Mouse (Mus musculus) cerebellum, postnatal 10 days (tissue): ENCODE data around the gene Isg20l2.

Source experiments
- DNase-seq, 2 experiments: peaks; one replicate each; pipeline ENCODE4 v3.0.0; 2021; ENCODE audit warnings: mixed read lengths in 2 of 2

Gene Isg20l2

GRCm38 (mm10) chr3:87948378-87949265 lies 18.5 kb downstream of the Isg20l2 start, which contains the start of gene Crabp2:
Gene Crabp2, plus strand, starts transcription at chr3:87948666.
- DNase-seq: peak; percentile 33 to 34

- DNase-seq: no peak
These were observed 19.3 kb downstream of the Isg20l2 start for GRCm38 (mm10) chr3:87949266-87949954.

- no peak for DNase-seq
These were observed 19.9 kb downstream of the Isg20l2 start for GRCm38 (mm10) chr3:87949955-87950515.

DNA sequence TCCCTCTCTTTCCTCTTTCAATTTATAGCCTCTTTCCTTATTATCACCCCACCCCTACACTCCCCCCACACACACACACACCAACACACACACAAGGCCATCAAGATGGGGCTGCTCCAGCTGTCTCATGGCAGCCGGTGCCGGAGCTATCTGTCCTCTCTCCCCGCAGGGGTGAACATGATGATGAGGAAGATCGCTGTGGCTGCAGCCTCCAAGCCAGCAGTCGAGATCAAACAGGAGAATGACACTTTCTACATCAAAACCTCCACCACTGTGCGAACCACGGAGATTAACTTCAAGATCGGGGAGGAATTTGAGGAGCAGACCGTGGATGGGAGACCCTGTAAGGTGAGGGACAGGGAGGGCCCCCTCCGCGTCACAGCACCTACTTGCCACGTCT lies 21.8 kb downstream of the Isg20l2 start:
- no peak for DNase-seq

GRCm38 (mm10) chr3:87952440-87952839 lies 22.3 kb downstream of the Isg20l2 start:
- DNase-seq: no peak

DNA sequence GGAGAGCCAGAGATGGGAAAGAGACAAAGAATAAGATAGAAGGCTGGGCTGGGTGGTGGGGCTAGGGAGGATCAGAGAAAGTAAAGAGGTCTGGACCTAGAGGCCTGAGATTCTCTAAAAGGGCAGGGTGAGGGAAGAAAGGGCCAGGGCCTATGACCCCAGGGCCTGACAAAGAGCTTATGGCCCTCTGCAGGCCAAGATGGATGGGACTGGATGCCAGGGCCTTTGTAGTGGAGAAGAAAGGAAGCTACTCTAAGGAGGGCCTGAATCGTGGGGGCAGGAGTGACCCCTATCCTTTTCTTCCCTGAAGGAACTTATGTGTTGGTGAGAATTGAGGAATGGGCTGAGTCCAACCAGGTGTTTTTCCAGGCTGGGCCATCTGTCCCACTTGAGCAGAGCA lies 27.9 kb downstream of the Isg20l2 start:
- DNase-seq: no peak

GRCm38 (mm10) chr3:87958476-87958875 lies 28.4 kb downstream of the Isg20l2 start:
- DNase-seq: no peak

DNA sequence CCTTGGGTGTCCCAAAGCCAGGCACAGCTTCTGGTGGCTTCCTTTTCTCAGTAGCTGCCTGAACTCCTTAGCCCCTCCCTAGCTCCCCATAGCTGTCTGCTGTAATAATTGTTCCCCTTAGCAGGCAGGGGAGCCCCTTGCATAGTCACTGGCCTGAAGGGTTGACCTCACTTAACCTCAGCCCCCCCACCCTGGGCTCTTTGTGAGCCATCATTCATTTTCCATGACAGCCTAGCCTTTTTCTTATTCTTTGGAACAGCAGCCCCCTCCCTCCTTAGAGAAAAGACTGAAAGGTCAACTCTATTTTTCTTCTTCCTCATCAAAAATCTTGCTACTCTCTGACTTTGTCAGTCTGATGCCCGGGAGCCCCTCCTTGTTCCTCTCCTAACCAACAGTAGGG lies 28.9 kb downstream of the Isg20l2 start:
- DNase-seq: no peak

DNA sequence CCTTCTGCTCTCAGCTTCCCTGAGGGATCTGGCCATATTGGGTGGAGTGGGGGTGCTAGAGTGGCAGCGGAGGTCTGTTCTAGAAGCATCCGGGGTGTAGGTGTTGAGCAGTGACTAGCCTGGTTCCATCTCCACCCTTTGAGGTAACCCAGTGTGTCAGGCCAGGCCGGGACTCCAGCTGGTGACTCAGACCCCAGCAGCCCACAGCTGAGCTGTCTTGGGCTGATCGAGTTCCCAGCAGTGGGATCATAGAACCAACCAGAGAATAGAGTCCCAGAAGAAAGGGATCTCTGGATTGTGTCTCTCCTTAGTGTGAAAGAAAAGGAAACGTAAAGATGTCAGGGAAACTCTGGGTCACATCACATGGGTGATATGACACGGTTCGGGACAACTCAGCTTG lies 29.3 kb downstream of the Isg20l2 start:
- DNase-seq: no peak

DNA sequence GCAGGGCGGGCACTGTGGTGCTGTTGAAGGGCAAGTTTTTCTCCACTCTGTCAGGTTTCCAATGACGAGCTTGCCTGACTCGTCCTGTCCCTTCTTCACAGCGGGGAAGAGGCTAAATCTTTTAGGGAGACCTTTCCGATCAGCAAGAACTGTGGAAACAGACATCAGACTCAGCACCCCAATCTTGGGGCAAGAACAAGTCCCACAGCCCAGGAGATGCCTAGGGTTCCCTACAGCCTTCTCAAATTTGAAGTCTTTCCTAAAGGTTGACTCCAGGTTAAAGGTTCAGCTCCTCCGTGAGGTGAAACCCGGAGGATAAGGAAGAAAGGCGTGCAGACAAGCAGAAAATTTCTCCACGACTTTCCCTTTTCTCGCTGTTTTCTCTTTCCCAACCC lies 30.1 kb downstream of the Isg20l2 start:
- DNase-seq: no peak

GRCm38 (mm10) chr3:87960586-87961191 lies 30.6 kb downstream of the Isg20l2 start:
- DNase-seq: peak; percentile 90 to 94

DNA sequence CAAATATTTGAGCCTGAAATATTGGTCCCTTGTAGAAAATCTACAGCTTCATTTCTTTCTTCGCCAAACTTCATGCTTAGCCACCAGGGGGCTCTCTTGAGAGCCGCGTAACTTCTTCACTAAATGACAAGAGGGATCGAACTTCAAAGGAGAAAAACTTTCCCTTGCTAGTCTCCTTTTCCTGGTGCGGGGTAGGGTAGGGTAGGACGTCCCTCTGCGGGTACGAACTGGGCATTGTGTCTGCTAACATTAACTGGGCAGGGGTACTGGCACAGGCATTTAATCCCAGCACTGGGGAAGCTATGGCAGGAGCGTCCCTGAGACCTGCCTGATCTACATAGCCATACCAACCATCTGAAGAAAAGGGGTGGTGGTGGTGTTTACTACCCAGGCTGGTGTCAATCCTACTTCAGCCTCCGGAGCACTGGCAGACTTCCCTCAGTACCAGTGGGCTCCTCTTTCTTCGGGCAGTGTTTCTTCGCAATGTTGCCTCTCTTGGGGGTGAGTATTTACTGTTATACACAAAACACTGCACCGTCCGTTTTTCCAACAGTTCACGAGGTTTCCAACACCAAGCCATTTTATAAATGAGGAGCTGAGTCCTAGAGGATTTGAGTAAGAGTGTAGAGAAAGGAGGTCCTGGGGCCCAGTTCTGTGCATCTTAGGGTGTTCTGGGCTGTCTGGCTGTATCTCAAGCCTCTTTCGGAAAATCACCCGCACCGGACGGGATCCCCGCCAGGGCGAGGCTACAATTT lies 40.2 kb downstream of the Isg20l2 start:
- peak; percentile 70 to 75 for DNase-seq

DNA sequence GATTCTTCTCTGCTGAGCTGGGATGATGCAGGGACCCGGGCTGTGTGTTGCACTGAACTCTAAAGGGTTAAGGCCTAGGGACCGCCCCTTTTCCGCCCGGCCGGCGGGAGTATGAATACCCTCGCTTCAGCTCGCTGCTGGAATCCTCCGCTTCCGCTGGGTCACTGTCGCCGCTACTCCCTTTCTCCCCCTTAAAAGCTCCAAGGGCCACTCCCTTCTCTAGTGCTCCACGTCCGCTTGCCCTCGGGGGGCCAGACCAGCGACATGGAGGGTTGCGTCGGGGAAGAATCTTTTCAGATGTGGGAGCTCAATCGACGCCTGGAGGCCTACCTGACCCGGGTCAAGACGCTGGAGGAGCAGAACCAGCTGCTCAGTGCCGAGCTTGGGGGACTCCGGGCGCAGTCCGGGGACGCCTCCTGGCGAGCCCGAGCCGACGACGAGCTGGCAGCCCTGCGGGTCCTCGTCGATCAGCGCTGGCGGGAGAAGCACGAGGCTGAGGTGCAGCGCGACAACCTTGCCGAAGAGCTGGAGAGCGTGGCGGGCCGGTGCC lies 40.9 kb downstream of the Isg20l2 start, which contains the start of gene Nes:
Gene Nes (plus strand): TSS at position 140 of the 550 bp plus-strand sequence.
- DNase-seq: peak; percentile 55 to 63

DNA sequence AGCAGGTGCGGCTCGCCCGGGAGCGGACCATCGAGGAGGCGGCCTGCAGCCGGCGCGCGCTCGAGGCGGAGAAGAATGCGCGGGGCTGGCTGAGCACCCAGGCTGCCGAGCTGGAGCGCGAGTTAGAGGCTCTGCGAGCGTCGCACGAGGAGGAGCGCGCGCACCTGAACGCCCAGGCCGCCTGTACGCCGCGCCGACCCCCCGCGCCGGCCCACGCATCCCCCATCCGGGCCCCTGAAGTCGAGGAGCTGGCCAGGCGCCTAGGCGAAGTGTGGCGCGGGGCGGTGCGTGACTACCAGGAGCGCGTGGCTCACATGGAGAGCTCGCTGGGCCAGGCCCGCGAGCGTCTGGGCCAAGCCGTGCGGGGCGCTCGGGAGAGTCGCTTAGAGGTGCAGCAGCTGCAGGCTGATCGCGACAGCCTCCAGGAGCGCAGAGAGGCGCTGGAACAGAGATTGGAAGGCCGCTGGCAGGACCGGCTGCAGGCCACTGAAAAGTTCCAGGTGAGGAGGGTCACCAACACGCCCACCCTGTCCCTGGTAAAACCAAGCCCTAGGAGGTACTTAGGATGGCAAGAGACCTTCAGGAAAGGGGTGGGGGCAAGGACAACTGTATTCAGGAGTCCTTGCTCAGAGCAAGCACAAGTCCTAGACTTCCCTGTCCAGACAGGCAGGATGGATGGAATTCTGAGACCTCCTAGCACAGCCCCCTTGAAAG lies 41.5 kb downstream of the Isg20l2 start:
- DNase-seq: no peak

GRCm38 (mm10) chr3:87972203-87972664 lies 42.1 kb downstream of the Isg20l2 start:
- no peak for DNase-seq

GRCm38 (mm10) chr3:87972776-87973175 lies 42.7 kb downstream of the Isg20l2 start:
- DNase-seq: no peak

- no peak for DNase-seq
These were observed 43.7 kb downstream of the Isg20l2 start for GRCm38 (mm10) chr3:87973593-87974380.

- DNase-seq: no peak
These were observed 44.4 kb downstream of the Isg20l2 start for GRCm38 (mm10) chr3:87974381-87974987.

GRCm38 (mm10) chr3:87979493-87979892 lies 49.4 kb downstream of the Isg20l2 start:
- DNase-seq: no peak

DNA sequence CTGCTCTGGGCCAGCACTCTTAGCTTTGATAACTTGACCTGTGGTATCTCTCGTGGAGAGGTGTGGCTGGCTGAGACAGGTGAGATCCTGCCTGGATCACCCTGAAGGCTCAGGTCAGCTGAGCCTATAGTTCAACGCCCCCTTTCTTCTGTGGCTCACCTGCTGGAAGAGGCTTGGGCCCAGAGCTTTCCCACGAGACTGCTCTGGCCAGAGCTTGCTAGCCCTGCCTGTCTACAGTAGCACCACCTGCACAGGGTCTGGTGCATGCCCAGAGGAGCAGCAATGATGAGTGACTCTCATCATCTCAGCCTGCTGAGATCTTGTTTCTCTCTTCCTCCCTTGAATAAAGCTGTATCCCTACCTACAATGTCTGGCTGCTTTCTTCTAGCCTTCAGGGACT lies 50.0 kb downstream of the Isg20l2 start:
- no peak for DNase-seq
